Mouse (Mus musculus): ENCODE results near the gene Krt20.

GRCm38 (mm10) chr11:99385813-99386721, 51.9 kb downstream of the Krt20 start:
- TF ChIP-seq POLR2A (IDR thresholded peaks at IDR 0.05; ENCODE audit: insufficient read length, low read depth): peak; percentile 65
- TF ChIP-seq USF1 (IDR thresholded peaks at IDR 0.05; ENCODE audit: low read depth): no peak
- no peak for TF ChIP-seq MAX (IDR thresholded peaks at IDR 0.05; ENCODE audit: low read depth)
- no peak for TF ChIP-seq SRF (IDR thresholded peaks at IDR 0.05; ENCODE audit: control insufficient read depth, insufficient read length, low read depth)
- TF ChIP-seq E2F4 (IDR thresholded peaks at IDR 0.05; ENCODE audit: insufficient read depth): no peak
- TF ChIP-seq CEBPB (IDR thresholded peaks at IDR 0.05; ENCODE audit: insufficient read depth, poor library complexity, severe bottlenecking): no peak
- TF ChIP-seq TCF12 (IDR thresholded peaks at IDR 0.05; ENCODE audit: insufficient read depth, poor library complexity, severe bottlenecking): no peak
- peak; percentile 20 to 71 (median 71) for TF ChIP-seq MYOG (IDR thresholded peaks at IDR 0.05; ENCODE audit: control insufficient read depth in 1 of 3, insufficient read depth in 1 of 3, insufficient read length in 2 of 3, low read depth in 2 of 3)
- no peak for TF ChIP-seq TCF3 (IDR thresholded peaks at IDR 0.05; ENCODE audit: insufficient read length, low read depth)
- TF ChIP-seq MYOD1 (IDR thresholded peaks at IDR 0.05; ENCODE audit: control insufficient read depth in 1 of 3, insufficient read length in 2 of 3, low read depth in 2 of 3): peak in 2 of 3 experiments; percentile 63 to 64
- peak; percentile 55 for TF ChIP-seq POLR2AphosphoS2 (IDR thresholded peaks at IDR 0.05; ENCODE audit: insufficient read length, low read depth)

All from myocyte (in vitro differentiated cells).